Mouse (Mus musculus): Measurements from ENCODE around the gene Eln. TPM values are rescaled to one million over a fixed set of nuclear protein-coding genes. Genes with fewer than 3 reads are reported as not detected.

Gene Eln
- polyA plus RNA-seq, 1 experiment, result 6.2 TPM

DNA sequence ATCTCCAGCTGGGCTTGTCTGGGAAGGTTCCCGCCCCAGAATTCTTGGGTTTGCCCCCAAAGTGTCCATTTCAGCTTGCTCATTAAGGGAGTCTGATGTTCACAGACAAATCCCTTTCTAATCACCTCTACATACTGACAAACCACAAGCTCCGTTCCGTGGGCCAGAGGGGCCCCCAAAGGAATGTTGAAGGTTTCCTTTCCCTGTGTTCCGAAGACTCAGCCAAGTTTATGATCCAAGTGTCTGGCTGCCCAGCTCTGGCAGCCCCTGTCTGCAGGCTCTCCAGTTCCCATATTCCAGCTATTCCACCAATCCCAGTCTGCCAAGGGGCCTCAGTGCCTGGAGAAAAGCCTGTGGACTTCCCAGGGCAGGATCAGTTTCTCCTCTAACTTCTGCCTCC, 27.1 kb downstream of the Eln start:
- 70% methylated on average over 4 of the region's 4 CpGs for WGBS

DNA sequence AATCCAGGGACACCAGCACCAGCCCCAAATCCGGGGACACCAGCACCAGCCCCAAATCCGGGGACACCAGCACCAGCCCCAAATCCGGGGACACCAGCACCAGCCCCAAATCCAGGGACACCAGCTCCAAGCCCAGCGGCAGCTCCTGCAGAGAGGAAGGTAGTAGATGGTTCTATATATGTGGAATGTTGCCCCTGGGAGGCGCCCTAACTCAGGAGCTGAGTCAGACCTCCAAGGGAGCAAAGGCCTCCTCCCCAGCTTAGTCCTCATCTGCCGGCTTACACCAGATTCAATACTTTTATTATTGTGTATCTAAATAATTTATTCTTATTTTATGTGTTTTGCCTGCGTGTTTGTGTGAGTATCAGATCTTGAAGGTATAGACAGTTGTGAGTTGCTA, 36.0 kb downstream of the Eln start:
- no peaks in the 10 kb centered on the region for H3K4me1 ChIP-seq (ENCODE audit: control insufficient read depth, insufficient read depth, low read length)
- H3K27ac ChIP-seq (ENCODE audit: control insufficient read depth, insufficient read depth, low read depth, low read length, poor library complexity), result no peak overlapping the region
- WGBS, result 74% methylated on average over 7 of the region's 7 CpGs
- TF ChIP-seq POLR2A (IDR thresholded peaks at IDR 0.05; ENCODE audit: borderline replicate concordance, control insufficient read depth, low read depth, low read length), result no peak
- no peak overlapping the region for H3K4me3 ChIP-seq (replicated peaks; ENCODE audit: control insufficient read depth, low read depth, low read length)

More for the DNA sequence above, 27.1 kb downstream of the Eln start:
- H3K4me1 ChIP-seq (ENCODE audit: control insufficient read depth, insufficient read depth, low read length), result no peaks in the 10 kb centered on the region; the same call in 1 of the 2 replicates
- TF ChIP-seq POLR2A (IDR thresholded peaks at IDR 0.05; ENCODE audit: borderline replicate concordance, control insufficient read depth, low read depth, low read length), result no peak
- TF ChIP-seq CTCF (IDR thresholded peaks at IDR 0.05; ENCODE audit: control insufficient read depth, insufficient read depth, low read length), result no peak
- H3K27ac ChIP-seq (ENCODE audit: control insufficient read depth, insufficient read depth, low read depth, low read length, poor library complexity), result no peak overlapping the region
- no peak overlapping the region for H3K4me3 ChIP-seq (replicated peaks; ENCODE audit: control insufficient read depth, low read depth, low read length)

GRCm38 (mm10) chr5:134709275-134709674, 37.8 kb downstream of the Eln start:
- TF ChIP-seq CTCF (IDR thresholded peaks at IDR 0.05; ENCODE audit: control insufficient read depth, insufficient read depth, low read length) (no peak), POLR2A (IDR thresholded peaks at IDR 0.05; ENCODE audit: borderline replicate concordance, control insufficient read depth, low read depth, low read length) (no peak)
- WGBS, result 30% methylated on average over 6 of the region's 6 CpGs
- no peaks in the 10 kb centered on the region for H3K4me1 ChIP-seq (ENCODE audit: control insufficient read depth, insufficient read depth, low read length)

DNA sequence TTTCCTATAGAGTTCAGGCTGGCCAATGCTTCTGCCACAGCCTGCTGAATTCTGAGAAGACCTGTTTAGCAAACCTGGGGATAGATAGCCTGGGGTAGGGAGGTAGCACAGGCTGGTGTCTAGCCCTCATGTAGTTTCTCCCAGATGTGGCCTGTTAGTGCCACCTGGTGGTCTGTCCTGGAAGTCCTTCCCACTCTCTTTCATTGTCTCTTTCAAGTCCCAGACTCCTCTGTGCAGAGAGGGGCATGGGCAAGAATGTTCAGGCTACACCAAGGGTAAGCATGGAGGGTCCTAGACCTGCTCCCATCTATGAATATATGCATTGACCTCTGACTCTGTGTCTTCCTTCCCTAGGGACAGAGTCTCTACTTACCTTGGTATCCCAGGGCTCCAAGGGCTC, 43.0 kb downstream of the Eln start:
- TF ChIP-seq POLR2A (IDR thresholded peaks at IDR 0.05; ENCODE audit: borderline replicate concordance, control insufficient read depth, low read depth, low read length) (no peak), CTCF (IDR thresholded peaks at IDR 0.05; ENCODE audit: control insufficient read depth, insufficient read depth, low read length) (peak; percentile 93)
- Histone ChIP-seq H3K27ac (ENCODE audit: control insufficient read depth, insufficient read depth, low read depth, low read length, poor library complexity) (no peak overlapping the region), H3K4me1 (ENCODE audit: control insufficient read depth, insufficient read depth, low read length) (no peaks in the 10 kb centered on the region), H3K4me3 (replicated peaks; ENCODE audit: control insufficient read depth, low read depth, low read length) (no peak overlapping the region)

More at GRCm38 (mm10) chr5:134709275-134709674, 37.8 kb downstream of the Eln start:
- Histone ChIP-seq H3K4me3 (replicated peaks; ENCODE audit: control insufficient read depth, low read depth, low read length) (no peak overlapping the region), H3K27ac (ENCODE audit: control insufficient read depth, insufficient read depth, low read depth, low read length, poor library complexity) (no peak overlapping the region)

DNA sequence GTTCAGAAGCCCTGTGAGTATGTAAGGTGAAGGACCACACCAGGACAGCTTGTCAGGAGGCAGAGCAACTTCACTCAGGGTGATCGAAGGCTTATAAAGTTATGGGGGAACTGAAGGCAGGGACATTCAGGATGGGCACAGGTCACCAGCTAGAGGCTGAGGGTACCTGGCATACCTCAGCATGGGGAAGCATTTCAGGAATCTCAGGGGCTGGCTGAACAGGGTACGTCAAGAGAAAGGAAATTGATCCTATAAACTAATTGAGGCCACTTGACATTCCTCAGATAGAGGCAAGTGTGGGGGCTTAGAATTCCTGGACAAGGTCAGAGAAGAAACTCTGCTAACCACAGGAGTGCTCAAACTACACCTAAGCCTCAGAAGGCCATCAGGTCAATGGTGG, 51.6 kb downstream of the Eln start:
- 84% methylated on average over 2 of the region's 2 CpGs for WGBS
- TF ChIP-seq POLR2A (IDR thresholded peaks at IDR 0.05; ENCODE audit: borderline replicate concordance, control insufficient read depth, low read depth, low read length) (no peak), CTCF (IDR thresholded peaks at IDR 0.05; ENCODE audit: control insufficient read depth, insufficient read depth, low read length) (no peak)
- no peak overlapping the region for H3K27ac ChIP-seq (ENCODE audit: control insufficient read depth, insufficient read depth, low read depth, low read length, poor library complexity)
- no peak overlapping the region for H3K4me3 ChIP-seq (replicated peaks; ENCODE audit: control insufficient read depth, low read depth, low read length)
- H3K4me1 ChIP-seq (ENCODE audit: control insufficient read depth, insufficient read depth, low read length), result no peaks in the 10 kb centered on the region; the same call in 1 of the 2 replicates

GRCm38 (mm10) chr5:134695082-134695481, 52.0 kb downstream of the Eln start:
- H3K27ac ChIP-seq (ENCODE audit: control insufficient read depth, insufficient read depth, low read depth, low read length, poor library complexity), result no peak overlapping the region
- WGBS, result 45% methylated on average over 2 of the region's 2 CpGs
- H3K4me1 ChIP-seq (ENCODE audit: control insufficient read depth, insufficient read depth, low read length), result no peaks in the 10 kb centered on the region; the same call in 1 of the 2 replicates
- no peak for TF ChIP-seq CTCF (IDR thresholded peaks at IDR 0.05; ENCODE audit: control insufficient read depth, insufficient read depth, low read length)
- no peak overlapping the region for H3K4me3 ChIP-seq (replicated peaks; ENCODE audit: control insufficient read depth, low read depth, low read length)

DNA sequence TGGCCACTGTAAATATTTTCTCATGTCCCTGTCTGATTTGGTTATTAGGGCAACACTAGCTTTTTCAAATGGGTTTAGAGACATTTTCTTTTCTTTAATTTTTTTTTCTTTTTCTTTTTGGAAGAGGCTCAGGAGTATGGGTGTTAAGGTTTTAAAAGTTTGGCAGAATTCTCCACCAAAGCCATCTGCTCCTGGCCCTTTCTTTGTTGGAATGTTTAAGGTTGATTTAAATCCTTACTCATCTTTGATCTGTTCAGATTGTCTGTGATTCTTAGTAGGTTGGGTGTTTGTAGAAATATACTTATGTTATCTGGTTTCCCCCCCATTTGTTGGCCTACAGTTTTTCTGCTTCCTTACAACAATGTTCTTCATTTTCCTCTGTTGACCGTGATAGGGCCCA, 54.4 kb downstream of the Eln start:
- Histone ChIP-seq H3K27ac (ENCODE audit: control insufficient read depth, insufficient read depth, low read depth, low read length, poor library complexity) (no peak overlapping the region), H3K4me3 (replicated peaks; ENCODE audit: control insufficient read depth, low read depth, low read length) (no peak overlapping the region), H3K4me1 (ENCODE audit: control insufficient read depth, insufficient read depth, low read length) (no peaks in the 10 kb centered on the region; the same call in 1 of the 2 replicates)
- 71% methylated on average over 1 of the region's 1 CpGs for WGBS
- TF ChIP-seq POLR2A (IDR thresholded peaks at IDR 0.05; ENCODE audit: borderline replicate concordance, control insufficient read depth, low read depth, low read length) (no peak), CTCF (IDR thresholded peaks at IDR 0.05; ENCODE audit: control insufficient read depth, insufficient read depth, low read length) (no peak)

GRCm38 (mm10) chr5:134688718-134689284, 58.3 kb downstream of the Eln start:
- peak overlapping the region; percentile 50 for H3K4me3 ChIP-seq (replicated peaks; ENCODE audit: control insufficient read depth, low read depth, low read length)
- peak; percentile 25; the same call in 1 of the 2 replicates for TF ChIP-seq POLR2A (IDR thresholded peaks at IDR 0.05; ENCODE audit: borderline replicate concordance, control insufficient read depth, low read depth, low read length)
- TF ChIP-seq CTCF (IDR thresholded peaks at IDR 0.05; ENCODE audit: control insufficient read depth, insufficient read depth, low read length), result peak; percentile 48
- under 1% methylated on average over 38 of the region's 38 CpGs for WGBS

More at GRCm38 (mm10) chr5:134688718-134689284, 58.3 kb downstream of the Eln start:
- Histone ChIP-seq H3K4me1 (ENCODE audit: control insufficient read depth, insufficient read depth, low read length) (no peaks in the 10 kb centered on the region; the same call in 1 of the 2 replicates), H3K27ac (ENCODE audit: control insufficient read depth, insufficient read depth, low read depth, low read length, poor library complexity) (peak overlapping the region; percentile 81)
